Mouse (Mus musculus): ENCODE measurements at regions not wholly inside any gene's neighbourhood (a gene's known extent, or its start where the extent isn't known, plus 50 kb on each side); places are given as distances from the start of the nearest gene placed in this dataset.
A peak's percentile ranks its signal among the peaks of the same experiment; 100 is the strongest.

GRCm38 (mm10) chr11:63350123-63350696, 221.4 kb downstream of the Pmp22 start:
- TF ChIP-seq EP300 (IDR thresholded peaks at IDR 0.05) (peak; percentile 95), CTCF (IDR thresholded peaks at IDR 0.05) (no peak)
- peak; percentile 54 for DNase-seq (ENCODE audit: low spot score)
- no peaks in the 10 kb centered on the region for H3K4me1 ChIP-seq (ENCODE audit: insufficient read depth, low read depth, low read length)
- H3K9ac ChIP-seq (replicated peaks; ENCODE audit: low read depth), result no peak overlapping the region
- peak; percentile 65 for ATAC-seq
- no peaks in the 10 kb centered on the region for H3K9me3 ChIP-seq (ENCODE audit: low read length)
- 16% methylated on average over 7 of the region's 7 CpGs for WGBS
- H3K4me2 ChIP-seq (replicated peaks; ENCODE audit: low read depth, low read length), result no peak overlapping the region
- H3K27me3 ChIP-seq (replicated peaks; ENCODE audit: insufficient read depth, low read length), result no peaks in the 10 kb centered on the region
- peak overlapping the region; percentile 63 for H3K27ac ChIP-seq (ENCODE audit: low read length)
- H3K36me3 ChIP-seq (ENCODE audit: insufficient read depth, low read length), result no peaks in the 10 kb centered on the region
- no peak overlapping the region for H3K4me3 ChIP-seq (ENCODE audit: low read depth, low read length)

- Histone ChIP-seq H3K4me1 (ENCODE audit: insufficient read depth, low read depth, low read length) (no peaks in the 10 kb centered on the region), H3K36me3 (ENCODE audit: insufficient read depth, low read length) (no peaks in the 10 kb centered on the region), H3K27me3 (replicated peaks; ENCODE audit: insufficient read depth, low read length) (no peaks in the 10 kb centered on the region), H3K4me3 (ENCODE audit: low read depth, low read length) (no peak overlapping the region), H3K4me2 (replicated peaks; ENCODE audit: low read depth, low read length) (no peak overlapping the region), H3K9ac (replicated peaks; ENCODE audit: low read depth) (no peak overlapping the region), H3K27ac (ENCODE audit: low read length) (no peak overlapping the region), H3K9me3 (ENCODE audit: low read length) (no peaks in the 10 kb centered on the region)
- DNase-seq (ENCODE audit: low spot score) (no peak), ATAC-seq (no peak)
- TF ChIP-seq CTCF (IDR thresholded peaks at IDR 0.05) (no peak), EP300 (IDR thresholded peaks at IDR 0.05) (no peak)
- 87% methylated on average over 8 of the region's 8 CpGs for WGBS
Observed at GRCm38 (mm10) chr11:63351999-63352398, 223.2 kb downstream of the Pmp22 start.

DNA sequence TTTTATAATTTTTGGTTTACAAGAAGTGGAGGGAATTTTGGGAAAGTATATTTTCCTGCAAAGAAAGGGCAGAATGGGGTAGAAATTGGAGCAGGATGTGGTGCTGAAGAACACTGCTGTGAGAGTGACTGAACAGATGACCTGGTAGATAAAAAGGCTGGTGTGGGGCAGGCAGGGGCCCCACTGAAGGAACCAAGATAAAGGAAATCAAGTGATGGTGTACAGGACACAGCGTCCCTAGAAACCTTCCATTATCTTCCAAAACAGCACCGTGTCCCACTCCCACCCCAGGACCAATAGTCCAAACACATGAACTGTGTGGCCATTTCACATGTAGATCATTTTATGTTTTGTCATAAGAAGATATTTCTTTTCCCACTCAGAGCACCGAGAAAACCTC, 224.2 kb downstream of the Pmp22 start:
- H3K4me3 ChIP-seq (ENCODE audit: low read depth, low read length), result no peak overlapping the region
- H3K27me3 ChIP-seq (replicated peaks; ENCODE audit: insufficient read depth, low read length), result no peaks in the 10 kb centered on the region
- TF ChIP-seq CTCF (IDR thresholded peaks at IDR 0.05) (no peak), EP300 (IDR thresholded peaks at IDR 0.05) (no peak)
- no peak overlapping the region for H3K4me2 ChIP-seq (replicated peaks; ENCODE audit: low read depth, low read length)
- H3K9ac ChIP-seq (replicated peaks; ENCODE audit: low read depth), result no peak overlapping the region
- H3K9me3 ChIP-seq (ENCODE audit: low read length), result no peaks in the 10 kb centered on the region
- H3K27ac ChIP-seq (ENCODE audit: low read length), result no peak overlapping the region
- no peaks in the 10 kb centered on the region for H3K4me1 ChIP-seq (ENCODE audit: insufficient read depth, low read depth, low read length)
- no peaks in the 10 kb centered on the region for H3K36me3 ChIP-seq (ENCODE audit: insufficient read depth, low read length)
- no peak for ATAC-seq
- 45% methylated on average over 3 of the region's 3 CpGs for WGBS
- DNase-seq (ENCODE audit: low spot score), result no peak

GRCm38 (mm10) chr11:63353671-63354070, 224.9 kb downstream of the Pmp22 start:
- no peaks in the 10 kb centered on the region for H3K9me3 ChIP-seq (ENCODE audit: low read length)
- no peak for ATAC-seq
- H3K27me3 ChIP-seq (replicated peaks; ENCODE audit: insufficient read depth, low read length), result no peaks in the 10 kb centered on the region
- H3K4me2 ChIP-seq (replicated peaks; ENCODE audit: low read depth, low read length), result no peak overlapping the region
- TF ChIP-seq CTCF (IDR thresholded peaks at IDR 0.05), result no peak
- H3K36me3 ChIP-seq (ENCODE audit: insufficient read depth, low read length), result no peaks in the 10 kb centered on the region
- no peaks in the 10 kb centered on the region for H3K4me1 ChIP-seq (ENCODE audit: insufficient read depth, low read depth, low read length)
- no peak overlapping the region for H3K27ac ChIP-seq (ENCODE audit: low read length)
- DNase-seq (ENCODE audit: low spot score), result no peak
- H3K9ac ChIP-seq (replicated peaks; ENCODE audit: low read depth), result no peak overlapping the region
- no peak overlapping the region for H3K4me3 ChIP-seq (ENCODE audit: low read depth, low read length)
- WGBS, result 56% methylated on average over 8 of the region's 8 CpGs

- H3K9me3 ChIP-seq (ENCODE audit: low read length), result no peaks in the 10 kb centered on the region
- no peak overlapping the region for H3K9ac ChIP-seq (replicated peaks; ENCODE audit: low read depth)
- no peaks in the 10 kb centered on the region for H3K36me3 ChIP-seq (ENCODE audit: insufficient read depth, low read length)
- TF ChIP-seq EP300 (IDR thresholded peaks at IDR 0.05) (no peak), CTCF (IDR thresholded peaks at IDR 0.05) (no peak)
- WGBS, result 68% methylated on average over 10 of the region's 10 CpGs
- H3K4me3 ChIP-seq (ENCODE audit: low read depth, low read length), result no peak overlapping the region
- DNase-seq (ENCODE audit: low spot score) (no peak), ATAC-seq (no peak)
- no peaks in the 10 kb centered on the region for H3K27me3 ChIP-seq (replicated peaks; ENCODE audit: insufficient read depth, low read length)
- H3K4me1 ChIP-seq (ENCODE audit: insufficient read depth, low read depth, low read length), result no peaks in the 10 kb centered on the region
- no peak overlapping the region for H3K27ac ChIP-seq (ENCODE audit: low read length)
- no peak overlapping the region for H3K4me2 ChIP-seq (replicated peaks; ENCODE audit: low read depth, low read length)
Observed at GRCm38 (mm10) chr11:63357772-63358344, 229.1 kb downstream of the Pmp22 start.

- no peaks in the 10 kb centered on the region for H3K36me3 ChIP-seq (ENCODE audit: insufficient read depth, low read length)
- H3K4me1 ChIP-seq (ENCODE audit: insufficient read depth, low read depth, low read length), result no peaks in the 10 kb centered on the region
- H3K27me3 ChIP-seq (replicated peaks; ENCODE audit: insufficient read depth, low read length), result no peaks in the 10 kb centered on the region
- no peak overlapping the region for H3K4me2 ChIP-seq (replicated peaks; ENCODE audit: low read depth, low read length)
- H3K27ac ChIP-seq (ENCODE audit: low read length), result no peak overlapping the region
- 80% methylated on average over 6 of the region's 6 CpGs for WGBS
- H3K9me3 ChIP-seq (ENCODE audit: low read length), result no peaks in the 10 kb centered on the region
- ATAC-seq (no peak), DNase-seq (ENCODE audit: low spot score) (no peak)
- no peak overlapping the region for H3K4me3 ChIP-seq (ENCODE audit: low read depth, low read length)
- TF ChIP-seq CTCF (IDR thresholded peaks at IDR 0.05) (no peak), EP300 (IDR thresholded peaks at IDR 0.05) (no peak)
- no peak overlapping the region for H3K9ac ChIP-seq (replicated peaks; ENCODE audit: low read depth)
Observed at GRCm38 (mm10) chr11:63367756-63368265, 239.0 kb downstream of the Pmp22 start.
